Mouse (Mus musculus) kidney, embryonic 15.5 days (tissue): Measurements from ENCODE around the gene Mfsd4b1. TPM values are rescaled to one million over a fixed set of nuclear protein-coding genes. Genes with fewer than 3 reads are reported as not detected.

Source experiments
- ATAC-seq: fragments of 200-750 bp; cut with Nextera tagmentation; replicated peaks from 2 replicates; pipeline ENCODE4 v1.8.0; 2017; ENCODE audit warnings: moderate TSS enrichment; ENCODE audit not compliant: low FRiP score
- H3K27ac ChIP-seq: fragments of 300-500 bp; sonication (generic); 2 replicates; pipeline ENCODE4 v1.5.1; 2015; ENCODE audit warnings: mild to moderate bottlenecking, inconsistent platforms
- H3K27me3 ChIP-seq: fragments of 300-500 bp; sonication (generic); 2 replicates; pipeline ENCODE4 v1.6.1; 2015; ENCODE audit warnings: inconsistent platforms
- H3K36me3 ChIP-seq: fragments of 300-500 bp; sonication (generic); 2 replicates; pipeline ENCODE4 v1.6.1; 2015; ENCODE audit warnings: inconsistent platforms
- H3K4me1 ChIP-seq: fragments of 300-500 bp; sonication (generic); 2 replicates; pipeline ENCODE4 v1.6.1; 2015; ENCODE audit warnings: inconsistent platforms
- H3K4me2 ChIP-seq: fragments of 300-500 bp; sonication (generic); 2 replicates; pipeline ENCODE4 v1.6.1; 2015; ENCODE audit warnings: moderate library complexity, mild to moderate bottlenecking, inconsistent platforms
- H3K4me3 ChIP-seq: fragments of 300-500 bp; sonication (generic); replicated peaks from 2 replicates; pipeline ENCODE4 v1.5.1; 2015; ENCODE audit warnings: mild to moderate bottlenecking, inconsistent platforms
- H3K9ac ChIP-seq: fragments of 300-500 bp; sonication (generic); 2 replicates; pipeline ENCODE4 v1.6.1; 2015; ENCODE audit warnings: mild to moderate bottlenecking, inconsistent platforms
- H3K9me3 ChIP-seq: fragments of 300-500 bp; sonication (generic); replicated peaks from 2 replicates; pipeline ENCODE4 v1.6.1; 2016; ENCODE audit warnings: inconsistent platforms
- WGBS: fragments of 180-500 bp; shearing (Covaris S2); methylation state at CpG from one replicate; pipeline ENCODE4 v1.1.7; 2015; ENCODE audit warnings: mixed read lengths; 5-methylcytosine and 5-hydroxymethylcytosine counted together
- polyA plus RNA-seq: library from polyadenylated mRNA; unstranded; fragments of >200 nt; fragmentation: Nextera tagmentation; extraction: Ambion mirVana; gene quantifications from 2 replicates; pipeline ENCODE4 v1.2.1, GENCODE M21; 2015

Gene Mfsd4b1
- polyA plus RNA-seq, 1 experiment from 2014 or later, result 5.8 TPM

DNA sequence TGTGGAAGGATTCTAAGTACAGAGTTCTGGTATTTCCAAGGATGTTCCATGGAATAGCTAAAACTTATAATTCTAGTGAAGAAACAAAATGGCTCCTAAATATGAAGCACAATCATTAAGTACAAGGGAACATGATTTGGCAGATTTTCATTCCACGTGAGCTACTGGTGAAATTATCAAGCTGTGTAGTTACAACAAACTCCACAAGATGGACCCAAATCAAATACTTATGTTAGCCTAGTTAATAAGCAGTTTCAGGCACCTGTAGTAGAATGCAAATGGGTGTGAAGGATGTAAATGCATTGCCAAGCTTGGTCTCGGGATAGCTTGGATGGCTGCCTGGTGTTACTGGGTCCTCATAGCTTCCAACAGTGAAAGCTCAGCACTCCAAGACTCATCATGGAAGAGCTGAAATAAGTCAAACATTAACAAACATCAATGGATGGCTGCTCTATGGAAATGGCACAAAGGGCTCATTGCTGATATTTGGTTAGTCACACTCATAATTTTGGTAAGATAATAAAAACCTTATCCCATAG, 68.7 kb downstream of the Mfsd4b1 start:
- no peak for ATAC-seq
- WGBS, result 61% methylated on average over 2 of the region's 2 CpGs
- H3K4me3 ChIP-seq, result no peak overlapping the region
- H3K9me3 ChIP-seq, result no peaks in the 10 kb centered on the region
- H3K36me3 ChIP-seq, result no peaks in the 10 kb centered on the region
- no peak overlapping the region for H3K4me2 ChIP-seq
- peaks cover 11% of the 10 kb centered on the region for H3K4me1 ChIP-seq
- no peak overlapping the region for H3K9ac ChIP-seq
- H3K27me3 ChIP-seq, result no peaks in the 10 kb centered on the region
- no peak overlapping the region for H3K27ac ChIP-seq

DNA sequence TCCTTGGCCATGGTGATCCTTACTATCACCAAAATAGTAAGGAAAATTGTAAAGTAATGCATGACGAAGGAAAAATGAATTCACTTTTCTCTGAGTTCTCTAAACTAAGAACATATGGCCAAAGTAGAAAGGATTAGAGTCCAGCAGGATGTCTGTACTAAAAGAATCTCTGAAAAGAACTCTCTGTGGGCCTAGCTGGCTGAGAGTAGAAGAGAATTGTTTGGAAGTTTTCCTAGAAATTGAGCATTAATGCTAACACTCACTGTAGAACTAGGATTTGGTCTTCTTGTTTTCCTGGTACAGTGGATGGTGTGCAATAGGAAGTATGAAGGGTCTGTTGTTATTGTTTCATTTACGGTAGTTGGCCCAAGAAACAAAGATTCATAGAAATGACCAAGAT, 69.9 kb downstream of the Mfsd4b1 start:
- Histone ChIP-seq H3K27ac (no peak overlapping the region), H3K4me1 (peaks cover 8% of the 10 kb centered on the region), H3K27me3 (no peaks in the 10 kb centered on the region), H3K4me2 (no peak overlapping the region), H3K9me3 (no peaks in the 10 kb centered on the region), H3K9ac (no peak overlapping the region), H3K36me3 (no peaks in the 10 kb centered on the region), H3K4me3 (no peak overlapping the region)
- no peak for ATAC-seq
- 75% methylated on average over 2 of the region's 2 CpGs for WGBS

Other genes starting within 250 kb of the Mfsd4b1 start
- 5.6 and 5.7 TPM in 2 replicates for gene Mfsd4b4, start 126.0 kb downstream of the Mfsd4b1 start, polyA plus RNA-seq
- gene Mfsd4b2, start 98.3 kb downstream of the Mfsd4b1 start, polyA plus RNA-seq, result not detected in 2 replicates
- 1.5 and 1.9 TPM in 2 replicates for gene Mfsd4b3, start 65.1 kb downstream of the Mfsd4b1 start, polyA plus RNA-seq
- gene Mfsd4b5, start 38.6 kb downstream of the Mfsd4b1 start, polyA plus RNA-seq, result 3.3 and 4.1 TPM in 2 replicates
- gene Slc16a10, start 117.0 kb upstream of the Mfsd4b1 start, polyA plus RNA-seq, result 12.5 and 12.7 TPM in 2 replicates
- 67.1 and 73.9 TPM in 2 replicates for gene Rpf2, start 221.8 kb upstream of the Mfsd4b1 start, polyA plus RNA-seq
- 106 and 109 TPM in 2 replicates for gene Gtf3c6, start 232.8 kb upstream of the Mfsd4b1 start, polyA plus RNA-seq